Mouse (Mus musculus) lung, postnatal 0 days (tissue): ENCODE results near the gene Sae1. TPM values are rescaled to one million over a fixed set of nuclear protein-coding genes. Genes with fewer than 3 reads are reported as not detected.
A peak's percentile ranks its signal among the peaks of the same experiment; 100 is the strongest.

Experiments used
- ATAC-seq: fragments of 200-750 bp; cut with Nextera tagmentation; 2 replicates; pipeline ENCODE4 v1.8.0; 2017; ENCODE audit warnings: moderate library complexity
- DNase-seq: peaks from one replicate; pipeline ENCODE4 v3.0.0-alpha.2; 2016; ENCODE audit warnings: low spot score
- H3K27ac ChIP-seq: fragments of 300-500 bp; sonication (generic); 2 replicates; pipeline ENCODE4 v1.5.1; 2014; ENCODE audit warnings: antibody characterized with exemption, mild to moderate bottlenecking, low read length, mixed read lengths
- H3K27me3 ChIP-seq: fragments of 300-500 bp; sonication (generic); replicated peaks from 2 replicates; pipeline ENCODE4 v1.6.1; 2014; ENCODE audit warnings: low read length, mixed read lengths; ENCODE audit not compliant: insufficient read depth
- H3K36me3 ChIP-seq: fragments of 300-500 bp; sonication (generic); 2 replicates; pipeline ENCODE4 v1.6.1; 2014; ENCODE audit warnings: low read length, mixed read lengths; ENCODE audit not compliant: insufficient read depth
- H3K4me1 ChIP-seq: fragments of 300-500 bp; sonication (generic); 2 replicates; pipeline ENCODE4 v1.6.1; 2014; ENCODE audit warnings: antibody characterized with exemption, low read depth, low read length, mixed read lengths; ENCODE audit not compliant: insufficient read depth
- H3K4me2 ChIP-seq: fragments of 300-500 bp; sonication (generic); replicated peaks from 2 replicates; pipeline ENCODE4 v1.6.1; 2014; ENCODE audit warnings: low read depth, mild to moderate bottlenecking, low read length, moderate library complexity, mixed read lengths
- H3K4me3 ChIP-seq: fragments of 300-500 bp; sonication (generic); 2 replicates; pipeline ENCODE4 v1.5.1; 2014; ENCODE audit warnings: low read depth, low read length
- H3K9ac ChIP-seq: fragments of 300-500 bp; sonication (generic); replicated peaks from 2 replicates; pipeline ENCODE4 v1.6.1; 2014; ENCODE audit warnings: low read depth, mild to moderate bottlenecking
- H3K9me3 ChIP-seq: fragments of 300-500 bp; sonication (generic); 2 replicates; pipeline ENCODE4 v1.6.1; 2016; ENCODE audit warnings: low read length, mixed read lengths
- CTCF ChIP-seq: IDR thresholded peaks from 2 replicates; pipeline ENCODE4 v1.5.1; 2016; ENCODE audit warnings: antibody characterized with exemption, mild to moderate bottlenecking
- EP300 ChIP-seq: IDR thresholded peaks from 2 replicates; pipeline ENCODE4 v1.6.1; 2016; ENCODE audit warnings: antibody characterized with exemption, mild to moderate bottlenecking, control low read depth
- WGBS: fragments of 180-500 bp; shearing (Covaris S2); extraction: QIAGEN DNeasy Blood & Tissue Kit; methylation state at CpG from one replicate; pipeline ENCODE4 v1.1.7; 2014; 5-methylcytosine and 5-hydroxymethylcytosine counted together
- polyA plus RNA-seq: library from polyadenylated mRNA; unstranded; fragments of >200 nt; fragmentation: Nextera tagmentation; extraction: Ambion mirVana; gene quantifications from 2 replicates; pipeline ENCODE4 v1.2.1, GENCODE M21; 2015

The Sae1 gene
- polyA plus RNA-seq, 1 experiment from 2014 or later, result 84.8 TPM

- TF ChIP-seq CTCF (no peak), EP300 (no peak)
- H3K4me1 ChIP-seq, result peaks cover 25% of the 10 kb centered on the region
- H3K27ac ChIP-seq, result peak overlapping the region; percentile 98
- ATAC-seq (no peak), DNase-seq (peak; percentile 14)
- H3K4me2 ChIP-seq, result peak overlapping the region; percentile 35; the same call in 1 of the 2 replicates
- WGBS, result 65% methylated on average over 3 of the region's 3 CpGs
- H3K9ac ChIP-seq, result peak overlapping the region; percentile 24; the same call in 1 of the 2 replicates
- H3K27me3 ChIP-seq, result no peaks in the 10 kb centered on the region
- H3K9me3 ChIP-seq, result no peaks in the 10 kb centered on the region
- H3K4me3 ChIP-seq, result no peak overlapping the region
- no peaks in the 10 kb centered on the region for H3K36me3 ChIP-seq
These were observed 16.9 kb upstream of the Sae1 start for GRCm38 (mm10) chr7:16404315-16405072.

- H3K9ac ChIP-seq, result peak overlapping the region; percentile 100
- no peaks in the 10 kb centered on the region for H3K36me3 ChIP-seq
- DNase-seq, result peak; percentile 50
- peak overlapping the region; percentile 100 for H3K27ac ChIP-seq
- peaks cover 25% of the 10 kb centered on the region for H3K4me1 ChIP-seq
- TF ChIP-seq EP300 (no peak), CTCF (no peak)
- no peaks in the 10 kb centered on the region for H3K27me3 ChIP-seq
- H3K4me3 ChIP-seq, result peak overlapping the region; percentile 97
- WGBS, result 14% methylated on average over 21 of the region's 21 CpGs
- ATAC-seq, result no peak
- no peaks in the 10 kb centered on the region for H3K9me3 ChIP-seq
- peak overlapping the region; percentile 89 for H3K4me2 ChIP-seq
These were observed 15.7 kb upstream of the Sae1 start for GRCm38 (mm10) chr7:16402968-16403948.

- no peak for ATAC-seq
These were observed 14.8 kb upstream of the Sae1 start for GRCm38 (mm10) chr7:16402449-16402848.

DNA sequence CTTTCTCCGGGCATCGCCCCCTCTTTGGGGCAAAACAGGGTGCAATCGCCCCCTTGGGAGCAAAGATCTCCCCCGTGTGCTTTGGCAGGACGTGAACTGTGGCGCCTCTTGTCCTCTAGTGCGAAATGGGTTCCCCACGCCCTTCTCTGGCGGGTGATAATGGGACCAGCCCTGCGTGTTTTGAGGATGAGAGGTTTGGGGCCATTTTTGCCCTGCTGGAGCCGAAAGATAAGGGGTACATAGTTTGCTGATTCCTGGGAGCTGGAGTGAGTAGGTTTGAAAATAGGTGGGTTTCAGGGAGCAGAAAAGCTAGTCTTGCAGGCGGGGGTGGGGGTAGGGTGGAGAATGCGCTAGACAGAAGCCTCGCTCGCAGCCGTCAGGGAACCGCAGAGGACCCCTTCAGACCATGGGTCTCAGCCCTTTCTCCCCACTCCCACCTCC is 14.4 kb upstream of the Sae1 start:
- no peak for ATAC-seq
- H3K9me3 ChIP-seq, result no peaks in the 10 kb centered on the region
- H3K36me3 ChIP-seq, result no peaks in the 10 kb centered on the region
- peak; percentile 63 for DNase-seq
- WGBS, result 0% methylated on average over 17 of the region's 17 CpGs
- peak overlapping the region; percentile 89 for H3K4me2 ChIP-seq
- peaks cover 25% of the 10 kb centered on the region for H3K4me1 ChIP-seq
- no peaks in the 10 kb centered on the region for H3K27me3 ChIP-seq
- peak overlapping the region; percentile 97 for H3K4me3 ChIP-seq
- no peak; the same call in 1 of the 2 replicates for TF ChIP-seq EP300
- TF ChIP-seq CTCF, result no peak
- peak overlapping the region; percentile 100 for H3K9ac ChIP-seq
- peak overlapping the region; percentile 100 for H3K27ac ChIP-seq

More at GRCm38 (mm10) chr7:16402449-16402848, 14.8 kb upstream of the Sae1 start:
- H3K4me3 ChIP-seq, result peak overlapping the region; percentile 97
- H3K9ac ChIP-seq, result peak overlapping the region; percentile 100
- peak overlapping the region; percentile 89 for H3K4me2 ChIP-seq
- no peaks in the 10 kb centered on the region for H3K9me3 ChIP-seq
- peaks cover 25% of the 10 kb centered on the region for H3K4me1 ChIP-seq
- under 1% methylated on average over 9 of the region's 9 CpGs for WGBS
- peak overlapping the region; percentile 100 for H3K27ac ChIP-seq
- DNase-seq, result no peak
- H3K27me3 ChIP-seq, result no peaks in the 10 kb centered on the region
- H3K36me3 ChIP-seq, result no peaks in the 10 kb centered on the region
- TF ChIP-seq CTCF (no peak), EP300 (no peak)

- Histone ChIP-seq H3K4me3 (peak within 1 kb of the TSS; percentile 97), H3K9me3 (no peaks in the 10 kb centered on the region), H3K4me1 (peaks cover 21% of the 10 kb centered on the region), H3K36me3 (no peaks in the 10 kb centered on the region), H3K4me2 (peak within 1 kb of the TSS; percentile 89), H3K9ac (peak within 1 kb of the TSS; percentile 100), H3K27ac (peak within 1 kb of the TSS; percentile 100), H3K27me3 (no peaks in the 10 kb centered on the region)
- WGBS, result 4% methylated on average over 34 of the region's 85 CpGs
- TF ChIP-seq CTCF, result peak; percentile 36; the same call in 1 of the 2 replicates
- TF ChIP-seq EP300, result peak; percentile 38
- DNase-seq (peak; percentile 95), ATAC-seq (peak; percentile 30)
These were observed 13.3 kb upstream of the Sae1 start, which contains the start of gene Zc3h4 for GRCm38 (mm10) chr7:16400689-16401611. Gene Zc3h4 (plus strand): TSS chr7:16400910.
